Mouse (Mus musculus) midbrain, embryonic 12.5 days (tissue): ENCODE measurements around the gene Kif1c. TPM values are rescaled to one million over a fixed set of nuclear protein-coding genes. Genes with fewer than 3 reads are reported as not detected.

ENCODE experiments used
- ATAC-seq: fragments of 200-750 bp; cut with Nextera tagmentation; 2 replicates; pipeline ENCODE4 v1.8.0; 2017; ENCODE audit warnings: low read depth, moderate TSS enrichment, moderate library complexity; ENCODE audit not compliant: low FRiP score
- H3K27ac ChIP-seq: fragments of 300-500 bp; sonication (generic); replicated peaks from 2 replicates; pipeline ENCODE4 v1.5.1; 2016; ENCODE audit warnings: mild to moderate bottlenecking
- H3K27me3 ChIP-seq: fragments of 300-500 bp; sonication (generic); 2 replicates; pipeline ENCODE4 v1.6.1; 2016; ENCODE audit warnings: mild to moderate bottlenecking
- H3K36me3 ChIP-seq: fragments of 300-500 bp; sonication (generic); 2 replicates; pipeline ENCODE4 v1.6.1; 2016
- H3K4me1 ChIP-seq: fragments of 300-500 bp; sonication (generic); 2 replicates; pipeline ENCODE4 v1.6.1; 2016
- H3K4me2 ChIP-seq: fragments of 300-500 bp; sonication (generic); replicated peaks from 2 replicates; pipeline ENCODE4 v1.6.1; 2016; ENCODE audit warnings: mild to moderate bottlenecking, moderate library complexity
- H3K4me3 ChIP-seq: fragments of 300-500 bp; sonication (generic); 2 replicates; pipeline ENCODE4 v1.5.1; 2016; ENCODE audit warnings: mild to moderate bottlenecking
- H3K9ac ChIP-seq: fragments of 300-500 bp; sonication (generic); replicated peaks from 2 replicates; pipeline ENCODE4 v1.6.1; 2016; ENCODE audit warnings: mild to moderate bottlenecking, moderate library complexity
- H3K9me3 ChIP-seq: fragments of 300-500 bp; sonication (generic); 2 replicates; pipeline ENCODE4 v1.6.1; 2016; ENCODE audit warnings: mild to moderate bottlenecking
- WGBS: fragments of 180-500 bp; shearing (Covaris S2); methylation state at CpG from one replicate; pipeline ENCODE4 v1.1.7; 2016; 5-methylcytosine and 5-hydroxymethylcytosine counted together
- polyA plus RNA-seq: library from polyadenylated mRNA; unstranded; fragments of >200 nt; fragmentation: Nextera tagmentation; extraction: Ambion mirVana; gene quantifications from 2 replicates; pipeline ENCODE4 v1.2.1, GENCODE M21; 2016

The Kif1c gene
- polyA plus RNA-seq, 1 experiment from 2014 or later: 2.2 TPM

DNA sequence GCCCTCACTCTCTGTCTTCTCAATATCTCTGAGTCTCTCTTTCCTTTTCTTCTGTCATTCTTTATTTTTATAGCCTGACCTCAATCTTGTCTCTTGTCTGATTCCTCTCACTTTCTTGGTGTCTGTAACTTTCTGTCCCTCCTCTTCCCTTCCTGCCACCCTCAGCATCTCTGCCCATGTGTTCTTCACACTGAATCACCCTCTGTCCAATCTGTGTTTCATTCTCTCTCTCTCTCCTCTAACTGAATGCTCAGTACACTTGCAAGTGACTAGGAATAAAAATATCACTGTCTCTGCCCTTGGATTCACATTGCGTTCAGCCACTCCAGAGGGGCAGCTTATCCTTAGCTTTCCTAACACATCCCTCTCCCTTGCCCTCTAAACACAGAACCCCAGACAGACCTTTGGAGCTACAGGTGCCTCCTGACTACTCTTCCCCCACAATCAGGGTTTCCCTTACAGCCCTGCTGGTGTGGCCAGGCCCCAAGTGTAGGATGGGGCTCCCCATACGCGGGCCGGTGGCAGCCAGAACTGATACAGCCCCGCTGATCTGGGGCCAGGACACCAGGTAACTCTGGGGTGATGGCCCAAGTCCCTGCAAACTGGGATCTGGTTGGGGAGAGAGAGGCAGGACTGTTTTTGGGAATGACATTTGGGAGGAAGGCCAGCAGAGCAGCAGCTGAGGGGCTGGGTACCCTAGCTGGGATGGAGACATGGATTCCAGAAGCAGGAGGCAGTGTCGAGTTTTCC, 1.8 kb downstream of the Kif1c start:
- WGBS: 84% methylated on average over 6 of the region's 6 CpGs
- H3K4me2 ChIP-seq: peak overlapping the region; percentile 84; the same call in 1 of the 2 replicates
- peak overlapping the region; percentile 90; the same call in 1 of the 2 replicates for H3K9ac ChIP-seq
- no peak overlapping the region for H3K27ac ChIP-seq
- no peak for ATAC-seq
- H3K36me3 ChIP-seq: peaks cover 37% of the 10 kb centered on the region
- H3K9me3 ChIP-seq: no peaks in the 10 kb centered on the region
- peaks cover 24% of the 10 kb centered on the region for H3K4me1 ChIP-seq
- H3K27me3 ChIP-seq: 0 out of 2 replicates have a peak, but pooled peaks cover 2% of the 10 kb centered on the region
- H3K4me3 ChIP-seq: peak overlapping the region; percentile 89; the same call in 1 of the 2 replicates

GRCm38 (mm10) chr11:70702781-70703180, 2.4 kb downstream of the Kif1c start:
- H3K36me3 ChIP-seq: peaks cover 43% of the 10 kb centered on the region
- no peak overlapping the region for H3K4me3 ChIP-seq
- 76% methylated on average over 6 of the region's 6 CpGs for WGBS
- H3K9ac ChIP-seq: 0 out of 2 replicates have a peak overlapping the region, but pooled peaks have one; percentile 28
- H3K4me1 ChIP-seq: peaks cover 24% of the 10 kb centered on the region
- ATAC-seq: no peak
- no peak overlapping the region for H3K27ac ChIP-seq
- no peak overlapping the region for H3K4me2 ChIP-seq
- H3K27me3 ChIP-seq: 0 out of 2 replicates have a peak, but pooled peaks cover 2% of the 10 kb centered on the region
- H3K9me3 ChIP-seq: no peaks in the 10 kb centered on the region

- 87% methylated on average over 3 of the region's 3 CpGs for WGBS
- H3K27me3 ChIP-seq: no peaks in the 10 kb centered on the region
- no peak for ATAC-seq
- peaks cover 73% of the 10 kb centered on the region for H3K36me3 ChIP-seq
- H3K4me2 ChIP-seq: no peak overlapping the region
- H3K27ac ChIP-seq: no peak overlapping the region
- peaks cover 15% of the 10 kb centered on the region for H3K4me1 ChIP-seq
- H3K9me3 ChIP-seq: no peaks in the 10 kb centered on the region
- no peak overlapping the region for H3K4me3 ChIP-seq
- no peak overlapping the region for H3K9ac ChIP-seq
These were observed 5.8 kb downstream of the Kif1c start for GRCm38 (mm10) chr11:70706127-70706526.

DNA sequence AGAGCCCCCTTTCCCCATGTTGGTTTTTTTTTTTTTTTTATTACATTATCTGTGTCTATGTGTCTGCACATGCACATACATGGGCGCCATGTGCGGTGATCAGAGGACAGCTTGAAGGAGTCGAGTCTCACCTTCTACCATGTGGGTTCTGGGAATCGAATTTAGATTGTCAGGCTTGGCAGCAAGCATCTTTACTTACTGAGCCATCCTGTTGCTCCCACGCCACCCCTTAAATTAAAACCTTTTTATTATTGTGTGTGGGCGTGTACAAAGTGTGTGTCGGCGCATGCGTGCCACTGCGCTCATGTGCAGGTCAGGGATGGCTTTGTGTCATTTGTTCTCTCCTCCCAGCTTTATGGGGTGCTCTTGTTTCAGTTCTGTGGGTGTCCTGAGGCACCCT, 10.7 kb downstream of the Kif1c start:
- Histone ChIP-seq H3K9ac (no peak overlapping the region), H3K27ac (no peak overlapping the region), H3K4me2 (no peak overlapping the region), H3K27me3 (no peaks in the 10 kb centered on the region), H3K36me3 (peaks cover 59% of the 10 kb centered on the region), H3K9me3 (no peaks in the 10 kb centered on the region), H3K4me1 (no peaks in the 10 kb centered on the region), H3K4me3 (no peak overlapping the region)
- ATAC-seq: no peak
- WGBS: 94% methylated on average over 10 of the region's 10 CpGs

DNA sequence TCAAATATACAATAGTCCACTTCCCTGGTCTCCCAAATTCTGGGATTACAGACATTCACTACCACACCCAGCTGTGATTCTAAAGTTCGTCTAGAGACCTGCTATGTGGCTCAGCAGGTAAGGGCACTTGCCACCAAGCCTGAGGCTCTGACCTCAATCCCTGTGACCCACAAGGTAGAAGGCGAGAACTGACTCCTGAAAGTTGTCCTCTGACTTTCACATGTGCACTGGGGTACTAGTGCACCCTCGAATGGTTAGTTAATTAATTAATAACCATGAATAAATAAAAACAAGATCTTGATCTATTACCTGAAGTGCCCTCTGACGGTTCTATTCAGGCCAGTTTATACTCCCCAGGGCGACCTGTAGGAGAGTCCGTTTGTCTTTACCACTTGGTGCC, 12.9 kb downstream of the Kif1c start:
- H3K4me2 ChIP-seq: no peak overlapping the region
- 86% methylated on average over 6 of the region's 6 CpGs for WGBS
- peaks cover 50% of the 10 kb centered on the region for H3K36me3 ChIP-seq
- no peaks in the 10 kb centered on the region for H3K27me3 ChIP-seq
- no peak for ATAC-seq
- no peak overlapping the region for H3K4me3 ChIP-seq
- no peaks in the 10 kb centered on the region for H3K9me3 ChIP-seq
- H3K4me1 ChIP-seq: no peaks in the 10 kb centered on the region
- H3K9ac ChIP-seq: no peak overlapping the region
- H3K27ac ChIP-seq: no peak overlapping the region

GRCm38 (mm10) chr11:70715832-70716231, 15.5 kb downstream of the Kif1c start:
- Histone ChIP-seq H3K36me3 (peaks cover 54% of the 10 kb centered on the region), H3K27ac (no peak overlapping the region), H3K4me3 (no peak overlapping the region), H3K4me1 (no peaks in the 10 kb centered on the region), H3K27me3 (no peaks in the 10 kb centered on the region), H3K9me3 (no peaks in the 10 kb centered on the region), H3K9ac (no peak overlapping the region), H3K4me2 (no peak overlapping the region)
- WGBS: 78% methylated on average over 6 of the region's 6 CpGs
- no peak for ATAC-seq

DNA sequence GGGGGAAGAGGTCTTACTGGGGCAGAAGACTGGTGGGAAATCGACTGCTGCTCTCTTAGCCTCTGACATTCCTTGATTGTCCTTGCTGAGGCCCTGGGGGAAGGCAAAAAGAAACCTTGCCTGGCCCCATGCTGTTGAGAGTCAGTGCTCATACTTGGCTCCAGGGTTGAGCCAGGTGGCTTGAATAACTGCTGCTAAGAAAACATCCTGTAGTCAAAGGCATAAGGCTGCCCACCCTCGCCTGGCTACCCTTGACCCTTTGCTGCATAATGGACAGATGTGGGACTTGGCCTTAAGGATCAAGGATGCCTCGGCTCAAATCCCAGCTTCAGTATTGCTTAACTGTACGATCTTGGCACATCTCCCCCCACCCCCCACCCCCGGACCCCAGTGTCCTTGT, 18.1 kb downstream of the Kif1c start:
- Histone ChIP-seq H3K36me3 (peaks cover 56% of the 10 kb centered on the region), H3K27ac (no peak overlapping the region), H3K4me1 (no peaks in the 10 kb centered on the region), H3K9me3 (no peaks in the 10 kb centered on the region), H3K4me2 (no peak overlapping the region), H3K4me3 (no peak overlapping the region), H3K27me3 (no peaks in the 10 kb centered on the region), H3K9ac (no peak overlapping the region)
- 82% methylated on average over 5 of the region's 5 CpGs for WGBS
- no peak for ATAC-seq

- no peaks in the 10 kb centered on the region for H3K4me1 ChIP-seq
- H3K4me3 ChIP-seq: no peak overlapping the region
- H3K9me3 ChIP-seq: no peaks in the 10 kb centered on the region
- no peak overlapping the region for H3K9ac ChIP-seq
- H3K4me2 ChIP-seq: no peak overlapping the region
- ATAC-seq: no peak
- H3K27ac ChIP-seq: no peak overlapping the region
- peaks cover 76% of the 10 kb centered on the region for H3K36me3 ChIP-seq
- no peaks in the 10 kb centered on the region for H3K27me3 ChIP-seq
- WGBS: 94% methylated on average over 3 of the region's 3 CpGs
These were observed 20.2 kb downstream of the Kif1c start for GRCm38 (mm10) chr11:70720567-70720966.

DNA sequence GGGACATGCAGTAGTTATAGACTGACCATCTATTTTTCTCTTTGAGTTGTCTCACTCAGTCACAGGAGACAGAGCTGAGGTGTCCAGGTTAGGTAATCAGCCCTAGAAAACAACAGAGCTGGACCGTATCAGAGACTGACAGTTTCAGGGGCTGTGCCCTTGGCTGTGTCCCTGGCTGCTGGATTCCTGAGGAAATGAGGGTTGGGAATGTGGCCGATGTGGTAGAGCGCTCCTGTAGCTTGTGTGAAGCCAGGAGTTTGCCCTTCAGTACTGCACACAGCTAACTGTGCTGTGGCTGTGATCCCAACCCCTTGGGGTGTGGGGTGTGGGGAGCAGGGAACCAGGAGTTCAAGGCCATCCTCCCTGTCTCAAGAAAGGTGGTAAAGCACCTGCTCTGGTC, 20.7 kb downstream of the Kif1c start:
- WGBS: 98% methylated on average over 3 of the region's 3 CpGs
- H3K9ac ChIP-seq: no peak overlapping the region

DNA sequence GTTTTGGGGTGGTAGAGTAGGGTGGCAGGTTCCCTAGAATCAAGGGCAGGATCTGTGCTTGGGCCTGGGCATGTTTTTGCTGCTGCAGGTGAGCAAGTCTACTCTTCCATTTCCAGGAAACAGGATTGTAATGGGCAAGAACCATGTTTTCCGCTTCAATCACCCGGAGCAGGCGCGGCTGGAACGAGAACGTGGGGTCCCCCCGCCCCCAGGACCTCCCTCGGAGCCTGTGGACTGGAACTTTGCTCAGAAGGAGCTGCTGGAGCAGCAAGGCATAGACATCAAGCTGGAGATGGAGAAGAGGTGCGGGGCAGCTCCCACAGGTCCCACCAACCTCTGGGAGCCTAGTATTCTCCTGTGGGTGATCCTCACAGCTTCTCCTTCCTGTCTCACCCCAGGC, 24.4 kb downstream of the Kif1c start:
- no peak for ATAC-seq
- WGBS: 92% methylated on average over 9 of the region's 9 CpGs

More for the DNA sequence above, 20.7 kb downstream of the Kif1c start:
- no peaks in the 10 kb centered on the region for H3K4me1 ChIP-seq
- no peak overlapping the region for H3K4me2 ChIP-seq
- peaks cover 81% of the 10 kb centered on the region for H3K36me3 ChIP-seq
- no peaks in the 10 kb centered on the region for H3K9me3 ChIP-seq
- no peak overlapping the region for H3K4me3 ChIP-seq
- H3K27me3 ChIP-seq: no peaks in the 10 kb centered on the region
- no peak for ATAC-seq
- no peak overlapping the region for H3K27ac ChIP-seq

DNA sequence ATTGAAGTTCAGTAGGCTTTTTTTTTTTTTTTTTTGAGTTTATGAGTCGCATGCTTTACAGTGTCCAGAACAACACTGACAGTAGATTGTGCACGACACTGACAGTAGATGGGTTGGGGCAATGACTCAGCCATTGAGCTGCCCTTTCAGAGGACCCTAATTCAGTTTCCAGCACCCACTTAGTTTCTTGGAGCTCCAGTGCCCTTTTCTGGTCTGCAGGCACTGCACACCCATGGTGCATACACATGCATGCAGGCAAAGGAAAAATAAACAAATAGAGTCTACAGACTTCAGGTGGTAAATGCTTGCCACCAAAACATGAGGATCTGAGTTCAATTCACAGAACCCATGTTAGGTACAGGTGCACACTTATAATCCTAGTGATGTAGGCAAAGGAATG, 26.2 kb downstream of the Kif1c start:
- no peaks in the 10 kb centered on the region for H3K27me3 ChIP-seq
- H3K27ac ChIP-seq: no peak overlapping the region
- H3K4me1 ChIP-seq: no peaks in the 10 kb centered on the region
- no peak for ATAC-seq
- peaks cover 68% of the 10 kb centered on the region for H3K36me3 ChIP-seq
- no peak overlapping the region for H3K4me3 ChIP-seq
- H3K4me2 ChIP-seq: no peak overlapping the region
- no peak overlapping the region for H3K9ac ChIP-seq
- 100% methylated on average over 2 of the region's 2 CpGs for WGBS
- no peaks in the 10 kb centered on the region for H3K9me3 ChIP-seq

More for the DNA sequence above, 24.4 kb downstream of the Kif1c start:
- no peaks in the 10 kb centered on the region for H3K4me1 ChIP-seq
- no peak overlapping the region for H3K27ac ChIP-seq
- peaks cover 84% of the 10 kb centered on the region for H3K36me3 ChIP-seq
- H3K4me2 ChIP-seq: no peak overlapping the region
- H3K4me3 ChIP-seq: no peak overlapping the region
- H3K27me3 ChIP-seq: no peaks in the 10 kb centered on the region
- no peak overlapping the region for H3K9ac ChIP-seq
- no peaks in the 10 kb centered on the region for H3K9me3 ChIP-seq

DNA sequence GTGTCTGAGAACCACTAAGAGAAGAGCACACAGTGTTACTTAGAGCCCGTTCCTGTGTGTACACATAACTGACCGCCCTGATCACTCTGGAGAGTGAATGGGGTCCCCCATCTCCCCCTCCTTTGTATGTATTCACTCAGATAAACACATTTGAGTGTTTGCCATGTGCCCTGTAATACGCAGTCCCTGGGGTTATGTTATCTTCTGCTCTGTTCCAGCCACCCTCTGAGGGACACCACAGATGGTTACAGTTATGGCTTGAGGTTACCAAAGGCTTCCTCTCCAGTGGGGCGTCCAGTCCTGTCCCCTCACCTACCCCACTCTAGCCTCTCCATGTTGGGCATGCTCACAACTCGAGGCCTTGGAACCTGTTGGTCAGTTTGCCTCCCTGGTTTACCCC, 27.0 kb downstream of the Kif1c start:
- Histone ChIP-seq H3K9ac (no peak overlapping the region), H3K27me3 (no peaks in the 10 kb centered on the region), H3K36me3 (peaks cover 64% of the 10 kb centered on the region), H3K4me3 (no peak overlapping the region), H3K27ac (no peak overlapping the region), H3K4me1 (no peaks in the 10 kb centered on the region), H3K9me3 (no peaks in the 10 kb centered on the region), H3K4me2 (no peak overlapping the region)
- WGBS: 94% methylated on average over 5 of the region's 5 CpGs
- ATAC-seq: no peak
